Mouse (Mus musculus) ES-Bruce4 (cell line): ENCODE results near the gene Cfap43.
A peak's percentile ranks its signal among the peaks of the same experiment; 100 is the strongest.

ENCODE experiments used
- CTCF ChIP-seq: IDR thresholded peaks from one replicate; pipeline ENCODE4 v1.8.1; 2011; ENCODE audit warnings: low read depth, low read length
- POLR2A ChIP-seq: IDR thresholded peaks from one replicate; pipeline ENCODE4 v1.8.1; 2011; ENCODE audit warnings: low read length; ENCODE audit not compliant: insufficient read depth

DNA sequence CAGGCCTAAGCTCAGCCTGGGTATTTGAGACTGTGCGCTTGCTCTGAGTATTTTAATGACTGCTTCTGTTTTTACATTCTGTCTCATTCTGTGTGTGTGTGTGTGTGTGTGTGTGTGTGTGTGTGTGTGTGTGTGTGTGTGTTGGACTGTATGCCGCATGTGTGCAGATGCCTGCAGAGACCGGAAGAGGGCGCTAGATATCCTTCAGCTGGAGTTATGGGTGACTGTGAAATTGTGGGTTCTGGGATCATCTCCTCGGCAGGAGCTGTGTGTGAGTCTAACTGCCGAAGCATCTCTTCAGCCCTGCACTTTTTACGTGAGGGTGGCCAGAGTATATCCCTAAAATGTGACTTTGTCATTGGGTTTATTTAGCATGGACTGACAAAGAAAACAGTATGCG lies 88.0 kb downstream of the Cfap43 start:
- TF ChIP-seq CTCF (peak; percentile 19), POLR2A (no peak)
